Mouse (Mus musculus) neutrophil, adult 83 days (primary cell): ENCODE results near the gene Krtap16-3. TPM values are rescaled to one million over a fixed set of nuclear protein-coding genes. Genes with fewer than 3 reads are reported as not detected.

Experiments used
- total RNA-seq, 2 experiments: library from RNA; stranded (reverse); gene quantifications; one replicate each; pipeline ENCODE4 v1.2.4; 2023

Gene Krtap16-3
- not detected for total RNA-seq

GRCm38 (mm10) chr16:88962773-88963172, at the start of gene Krtap16-3:
TSS of gene Krtap16-3 (minus strand) at chr16:88962873.

GRCm38 (mm10) chr16:89010659-89011058, 48.0 kb upstream of the Krtap16-3 start, which contains the start of gene Krtap22-2:
TSS of gene Krtap22-2 (minus strand) at chr16:89010759.

GRCm38 (mm10) chr16:88932165-88932564, 30.5 kb downstream of the Krtap16-3 start, which contains the start of gene Krtap19-9b:
TSS of gene Krtap19-9b (minus strand) at chr16:88932265.

Other genes with a start within 250 kb of the Krtap16-3 start
- not detected for gene Krtap13-1, start 234.0 kb downstream of the Krtap16-3 start, total RNA-seq
- gene Krtap13, start 211.2 kb downstream of the Krtap16-3 start, total RNA-seq, result not detected
- gene 2310034C09Rik, start 204.0 kb downstream of the Krtap16-3 start, total RNA-seq, result not detected
- not detected for gene 2310057N15Rik, start 188.7 kb downstream of the Krtap16-3 start, total RNA-seq
- gene Gm5965, start 185.0 kb downstream of the Krtap16-3 start, total RNA-seq, result not detected
- not detected for gene Gm20741, start 150.7 kb downstream of the Krtap16-3 start, total RNA-seq
- gene Krtap15, start 142.7 kb downstream of the Krtap16-3 start, total RNA-seq, result not detected
- gene Krtap14, start 136.7 kb downstream of the Krtap16-3 start, total RNA-seq, result not detected
- gene Krtap19-1, start 93.5 kb downstream of the Krtap16-3 start, total RNA-seq, result not detected
- not detected for gene Krtap19-2, start 88.6 kb downstream of the Krtap16-3 start, total RNA-seq
- not detected for gene Krtap19-3, start 84.8 kb downstream of the Krtap16-3 start, total RNA-seq
- not detected for gene Krtap19-4, start 77.8 kb downstream of the Krtap16-3 start, total RNA-seq
- gene Krtap19-5, start 66.4 kb downstream of the Krtap16-3 start, total RNA-seq, result not detected
- gene Krtap19-9b, start 30.6 kb downstream of the Krtap16-3 start, total RNA-seq, result not detected
- not detected for gene Krtap22-2, start 47.9 kb upstream of the Krtap16-3 start, total RNA-seq
- not detected for gene Gm10229, start 52.4 kb upstream of the Krtap16-3 start, total RNA-seq
- not detected for gene Krtap6-1, start 68.8 kb upstream of the Krtap16-3 start, total RNA-seq
- gene Gm10228, start 78.6 kb upstream of the Krtap16-3 start, total RNA-seq, result not detected
- gene Krtap6-5, start 85.0 kb upstream of the Krtap16-3 start, total RNA-seq, result not detected
- not detected for gene 1110025L11Rik, start 101.1 kb upstream of the Krtap16-3 start, total RNA-seq
- not detected for gene Krtap6-3, start 121.1 kb upstream of the Krtap16-3 start, total RNA-seq
- gene Gm6358, start 178.0 kb upstream of the Krtap16-3 start, total RNA-seq, result not detected
- not detected for gene Gm10061, start 188.2 kb upstream of the Krtap16-3 start, total RNA-seq
- not detected for gene Gm9789, start 195.1 kb upstream of the Krtap16-3 start, total RNA-seq
- not detected for gene Gm7735, start 206.6 kb upstream of the Krtap16-3 start, total RNA-seq
- gene 1110057P08Rik, start 211.9 kb upstream of the Krtap16-3 start, total RNA-seq, result not detected
- gene Krtap20-2, start 243.0 kb upstream of the Krtap16-3 start, total RNA-seq, result not detected